Mouse (Mus musculus): ENCODE data around the gene Lrrc4b. TPM values are rescaled to one million over a fixed set of nuclear protein-coding genes. Genes with fewer than 3 reads are reported as not detected.

Lrrc4b gene
- total RNA-seq, 2 experiments from 2014 or later = 311 to 332 TPM

GRCm38 (mm10) chr7:44465111-44465510 lies 36.3 kb downstream of the Lrrc4b start, which contains the start of gene Aspdh:
TSS of gene Aspdh (plus strand) at chr7:44465391.
- peak in 1 of 2 experiments; percentile 21 for DNase-seq

- DNase-seq = peak in 1 of 2 experiments; percentile 23
These were observed 37.4 kb downstream of the Lrrc4b start for GRCm38 (mm10) chr7:44466006-44466887.

- DNase-seq = peak in 1 of 2 experiments; percentile 39
These were observed 38.1 kb downstream of the Lrrc4b start for GRCm38 (mm10) chr7:44466888-44467311.

- DNase-seq = peak; percentile 95 to 97
These were observed 39.1 kb downstream of the Lrrc4b start, which contains the start of gene Josd2 for GRCm38 (mm10) chr7:44467811-44468411. TSS of gene Josd2 (plus strand) at chr7:44467980.

GRCm38 (mm10) chr7:44468644-44469285 lies 39.9 kb downstream of the Lrrc4b start:
- DNase-seq = no peak

- DNase-seq = peak in 1 of 2 experiments; percentile 11
These were observed 41.2 kb downstream of the Lrrc4b start for GRCm38 (mm10) chr7:44469677-44470675.

GRCm38 (mm10) chr7:44470696-44471612 lies 42.1 kb downstream of the Lrrc4b start:
- DNase-seq = peak in 1 of 2 experiments; percentile 16

GRCm38 (mm10) chr7:44471880-44472557 lies 43.2 kb downstream of the Lrrc4b start:
- DNase-seq = peak in 1 of 2 experiments; percentile 51

- DNase-seq = no peak
These were observed 43.7 kb downstream of the Lrrc4b start for GRCm38 (mm10) chr7:44472558-44472885.

GRCm38 (mm10) chr7:44472961-44473646 lies 44.3 kb downstream of the Lrrc4b start:
- DNase-seq = peak in 1 of 2 experiments; percentile 5

- DNase-seq = peak; percentile 75 to 80
These were observed 45.6 kb downstream of the Lrrc4b start for GRCm38 (mm10) chr7:44474419-44474818.

- peak; percentile 11 to 21 for DNase-seq
These were observed 46.3 kb downstream of the Lrrc4b start for GRCm38 (mm10) chr7:44475046-44475614.

- DNase-seq = no peak
These were observed 54.1 kb downstream of the Lrrc4b start for GRCm38 (mm10) chr7:44482836-44483435.

GRCm38 (mm10) chr7:44484109-44484508 lies 55.3 kb downstream of the Lrrc4b start:
- DNase-seq = no peak

GRCm38 (mm10) chr7:44484841-44485571 lies 56.2 kb downstream of the Lrrc4b start:
- DNase-seq = peak; percentile 82

GRCm38 (mm10) chr7:44485572-44486195 lies 56.9 kb downstream of the Lrrc4b start:
- no peak for DNase-seq

- peak in 1 of 2 experiments; percentile 38 for DNase-seq
These were observed 58.2 kb downstream of the Lrrc4b start for GRCm38 (mm10) chr7:44486927-44487575.

All from layer of hippocampus, postnatal 36 days (tissue).